Mouse (Mus musculus): ENCODE data around the gene Rad17. TPM values are rescaled to one million over a fixed set of nuclear protein-coding genes. Genes with fewer than 3 reads are reported as not detected.

Gene Rad17
- polyA plus RNA-seq, 1 experiment from 2014 or later: 12.9 TPM

DNA sequence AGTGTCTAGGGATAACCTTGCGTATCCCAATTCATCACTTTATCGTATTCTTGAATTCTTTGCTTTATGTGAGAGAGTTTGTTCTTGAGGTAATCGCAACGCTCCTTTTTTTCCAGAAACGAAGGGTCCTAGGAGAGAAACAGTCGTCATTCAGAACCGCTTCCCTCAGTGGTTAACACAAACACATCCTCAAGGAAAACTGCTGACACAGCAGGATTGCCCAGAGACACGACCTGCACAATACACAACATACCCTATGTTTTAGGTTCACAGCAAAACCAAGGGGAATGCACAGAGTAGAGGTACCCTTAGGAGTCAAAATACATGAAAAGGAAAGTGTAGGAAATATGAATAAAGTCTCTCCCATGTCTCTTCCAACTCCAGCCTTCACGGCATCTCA lies 53.6 kb downstream of the Rad17 start:
- ATAC-seq (no peak), DNase-seq (ENCODE audit: low spot score) (no peak)
- Histone ChIP-seq H3K27ac (ENCODE audit: low read length) (no peak overlapping the region), H3K4me3 (ENCODE audit: low read depth, low read length) (no peak overlapping the region), H3K9ac (replicated peaks; ENCODE audit: low read depth) (no peak overlapping the region), H3K9me3 (ENCODE audit: low read length) (no peaks in the 10 kb centered on the region), H3K4me2 (replicated peaks; ENCODE audit: low read depth, low read length) (no peak overlapping the region), H3K36me3 (ENCODE audit: insufficient read depth, low read length) (no peaks in the 10 kb centered on the region), H3K4me1 (ENCODE audit: insufficient read depth, low read depth, low read length) (no peaks in the 10 kb centered on the region), H3K27me3 (replicated peaks; ENCODE audit: insufficient read depth, low read length) (no peaks in the 10 kb centered on the region)
- TF ChIP-seq EP300 (IDR thresholded peaks at IDR 0.05): no peak
- TF ChIP-seq CTCF (IDR thresholded peaks at IDR 0.05): no peak
- WGBS: 78% methylated on average over 9 of the region's 9 CpGs

DNA sequence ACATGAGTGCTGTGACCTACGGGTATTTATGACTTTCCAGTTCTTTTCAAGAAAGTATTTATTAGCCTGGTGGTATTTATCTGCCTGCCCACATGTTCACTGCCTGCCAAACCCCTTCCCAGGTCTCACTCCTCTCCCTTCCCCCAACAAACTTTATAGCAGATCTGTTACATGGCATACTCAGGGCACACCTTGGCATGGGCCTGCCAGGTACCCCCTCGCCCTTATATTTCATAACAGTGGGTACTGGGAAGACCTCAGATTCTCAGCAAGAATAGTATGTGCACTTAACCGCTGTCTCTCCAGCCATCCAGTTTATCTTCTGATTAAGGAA lies 55.3 kb downstream of the Rad17 start:
- H3K27ac ChIP-seq (ENCODE audit: low read length): no peak overlapping the region
- no peaks in the 10 kb centered on the region for H3K36me3 ChIP-seq (ENCODE audit: insufficient read depth, low read length)
- no peak overlapping the region for H3K4me2 ChIP-seq (replicated peaks; ENCODE audit: low read depth, low read length)
- H3K4me3 ChIP-seq (ENCODE audit: low read depth, low read length): no peak overlapping the region
- TF ChIP-seq EP300 (IDR thresholded peaks at IDR 0.05): no peak
- TF ChIP-seq CTCF (IDR thresholded peaks at IDR 0.05): no peak
- H3K27me3 ChIP-seq (replicated peaks; ENCODE audit: insufficient read depth, low read length): no peaks in the 10 kb centered on the region
- DNase-seq (ENCODE audit: low spot score): no peak
- no peaks in the 10 kb centered on the region for H3K4me1 ChIP-seq (ENCODE audit: insufficient read depth, low read depth, low read length)
- WGBS: 84% methylated on average over 3 of the region's 3 CpGs
- no peaks in the 10 kb centered on the region for H3K9me3 ChIP-seq (ENCODE audit: low read length)
- no peak overlapping the region for H3K9ac ChIP-seq (replicated peaks; ENCODE audit: low read depth)
- no peak for ATAC-seq

DNA sequence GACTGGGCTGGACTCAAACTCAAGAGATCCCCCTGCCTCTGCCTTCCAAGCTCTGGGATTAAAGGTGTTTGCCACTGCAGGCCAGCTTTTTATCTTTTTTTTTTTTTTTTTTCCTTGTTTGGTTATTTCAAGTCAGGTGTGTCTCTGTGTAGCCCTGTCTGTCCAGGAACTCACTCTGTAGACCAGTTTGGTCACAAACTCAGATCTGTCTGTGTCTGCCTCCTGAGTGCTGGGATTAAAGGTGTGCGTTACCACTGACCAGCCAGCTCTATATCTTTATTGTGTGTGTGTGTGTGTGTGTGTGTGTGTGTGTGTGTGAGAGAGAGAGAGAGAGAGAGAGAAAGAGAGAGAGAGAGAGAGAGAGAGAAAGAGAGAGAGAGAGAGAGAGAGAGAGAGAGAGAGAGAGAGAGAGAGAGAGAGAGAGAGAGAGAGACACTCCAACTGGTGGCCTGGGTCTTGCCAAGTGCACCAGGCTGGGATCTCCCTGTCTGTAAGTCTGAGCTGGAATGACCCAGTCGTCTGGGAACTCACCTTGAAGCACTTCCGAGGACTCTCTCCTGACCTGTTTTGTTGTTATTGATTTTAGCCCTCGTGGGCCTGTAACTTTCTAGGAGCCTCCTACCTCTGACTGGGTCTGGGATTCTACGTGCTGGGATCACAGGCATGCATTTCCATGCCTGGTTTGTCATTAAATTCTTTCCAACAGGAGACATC lies 55.9 kb downstream of the Rad17 start:
- Histone ChIP-seq H3K4me2 (replicated peaks; ENCODE audit: low read depth, low read length) (no peak overlapping the region), H3K4me1 (ENCODE audit: insufficient read depth, low read depth, low read length) (no peaks in the 10 kb centered on the region), H3K9me3 (ENCODE audit: low read length) (no peaks in the 10 kb centered on the region), H3K27me3 (replicated peaks; ENCODE audit: insufficient read depth, low read length) (no peaks in the 10 kb centered on the region), H3K4me3 (ENCODE audit: low read depth, low read length) (no peak overlapping the region), H3K36me3 (ENCODE audit: insufficient read depth, low read length) (no peaks in the 10 kb centered on the region), H3K27ac (ENCODE audit: low read length) (no peak overlapping the region), H3K9ac (replicated peaks; ENCODE audit: low read depth) (no peak overlapping the region)
- no peak for TF ChIP-seq CTCF (IDR thresholded peaks at IDR 0.05)
- TF ChIP-seq EP300 (IDR thresholded peaks at IDR 0.05): no peak
- ATAC-seq (no peak), DNase-seq (ENCODE audit: low spot score) (no peak)
- 68% methylated on average over 5 of the region's 5 CpGs for WGBS

DNA sequence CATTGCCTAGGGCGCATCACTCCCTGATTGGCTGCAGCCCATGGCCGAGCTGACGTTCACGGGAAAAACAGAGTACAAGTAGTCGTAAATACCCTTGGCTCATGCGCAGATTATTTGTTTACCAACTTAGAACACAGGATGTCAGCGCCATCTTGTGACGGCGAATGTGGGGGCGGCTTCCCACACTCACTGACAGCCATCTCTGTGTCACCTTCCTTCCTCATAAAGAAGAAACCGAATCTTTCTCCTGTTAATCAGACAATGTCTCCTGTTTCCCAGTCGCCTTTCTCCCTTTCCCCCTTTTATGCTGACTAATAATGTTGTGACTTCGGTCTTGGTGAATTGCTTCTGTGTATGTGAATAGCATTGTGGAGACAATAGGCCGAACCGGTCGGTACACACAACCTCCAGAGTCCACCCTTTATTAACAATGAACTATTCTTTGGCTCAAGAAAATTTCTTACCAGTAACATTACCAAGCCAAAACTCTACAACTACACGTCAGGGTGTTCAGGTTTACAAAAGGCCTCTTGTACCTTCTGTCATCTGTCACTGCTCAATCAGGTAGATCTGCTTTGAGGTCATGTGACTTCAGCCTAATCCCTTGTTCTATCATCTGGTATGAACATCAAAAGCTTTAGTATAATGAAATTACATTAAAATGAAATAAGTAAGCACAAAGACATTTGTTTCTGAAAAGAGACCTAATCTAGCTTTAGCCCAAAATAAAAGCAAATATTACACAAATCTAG lies 56.6 kb downstream of the Rad17 start:
- ATAC-seq (peak; percentile 73), DNase-seq (ENCODE audit: low spot score) (peak; percentile 74)
- TF ChIP-seq CTCF (IDR thresholded peaks at IDR 0.05) (no peak; the same call in 1 of the 2 replicates), EP300 (IDR thresholded peaks at IDR 0.05) (no peak)
- Histone ChIP-seq H3K27me3 (replicated peaks; ENCODE audit: insufficient read depth, low read length) (no peaks in the 10 kb centered on the region), H3K9ac (replicated peaks; ENCODE audit: low read depth) (no peak overlapping the region), H3K36me3 (ENCODE audit: insufficient read depth, low read length) (no peaks in the 10 kb centered on the region), H3K27ac (ENCODE audit: low read length) (peak overlapping the region; percentile 70), H3K4me2 (replicated peaks; ENCODE audit: low read depth, low read length) (no peak overlapping the region), H3K9me3 (ENCODE audit: low read length) (no peaks in the 10 kb centered on the region), H3K4me1 (ENCODE audit: insufficient read depth, low read depth, low read length) (no peaks in the 10 kb centered on the region), H3K4me3 (ENCODE audit: low read depth, low read length) (no peak overlapping the region)
- 54% methylated on average over 11 of the region's 17 CpGs for WGBS

DNA sequence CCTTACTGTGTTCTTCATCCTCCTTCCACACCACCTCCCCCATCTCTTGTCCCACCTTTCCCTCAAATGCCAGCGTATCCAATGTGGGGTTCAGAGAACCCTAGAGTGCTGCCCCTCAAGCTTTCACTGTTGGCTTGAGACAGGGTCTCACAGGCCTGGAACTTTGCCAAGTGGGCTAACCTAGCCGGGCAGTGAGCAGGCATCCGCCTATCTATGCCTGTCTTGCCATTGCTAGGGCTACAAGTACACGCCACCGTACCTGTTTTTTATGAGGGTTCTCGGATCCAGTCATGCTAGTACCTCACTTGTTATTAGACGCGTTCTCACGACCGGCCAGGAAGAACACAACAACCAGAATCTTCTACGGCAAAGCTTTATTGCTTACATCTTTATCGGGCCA lies 62.2 kb downstream of the Rad17 start:
- Histone ChIP-seq H3K4me2 (replicated peaks; ENCODE audit: low read depth, low read length) (no peak overlapping the region), H3K36me3 (ENCODE audit: insufficient read depth, low read length) (no peaks in the 10 kb centered on the region), H3K27ac (ENCODE audit: low read length) (no peak overlapping the region), H3K4me1 (ENCODE audit: insufficient read depth, low read depth, low read length) (no peaks in the 10 kb centered on the region), H3K27me3 (replicated peaks; ENCODE audit: insufficient read depth, low read length) (no peaks in the 10 kb centered on the region), H3K9me3 (ENCODE audit: low read length) (no peaks in the 10 kb centered on the region), H3K9ac (replicated peaks; ENCODE audit: low read depth) (no peak overlapping the region), H3K4me3 (ENCODE audit: low read depth, low read length) (0 out of 2 replicates have a peak overlapping the region, but pooled peaks have one; percentile 2)
- DNase-seq (ENCODE audit: low spot score) (no peak), ATAC-seq (no peak)
- no peak for TF ChIP-seq CTCF (IDR thresholded peaks at IDR 0.05)
- TF ChIP-seq EP300 (IDR thresholded peaks at IDR 0.05): no peak
- WGBS: 85% methylated on average over 11 of the region's 12 CpGs

DNA sequence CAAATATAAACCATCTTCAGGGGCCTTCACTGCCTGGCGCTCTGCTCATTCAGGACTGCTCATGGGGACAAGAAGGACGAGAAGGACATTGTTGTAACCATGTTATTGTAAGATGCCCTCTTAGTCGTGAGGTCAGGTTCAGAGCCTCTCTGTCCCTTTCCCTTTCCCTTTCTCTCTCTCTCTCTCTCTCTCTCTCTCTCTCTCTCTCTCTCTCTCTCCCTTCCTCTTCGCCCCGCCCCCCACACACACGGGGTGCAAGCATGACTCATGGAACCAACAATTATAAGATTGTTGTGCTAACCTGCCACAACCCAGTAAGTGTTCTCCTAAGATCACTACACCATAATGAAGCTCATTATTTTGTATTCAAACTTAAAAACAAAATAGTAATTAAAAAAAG lies 68.7 kb downstream of the Rad17 start:
- Histone ChIP-seq H3K9me3 (ENCODE audit: low read length) (no peaks in the 10 kb centered on the region), H3K27ac (ENCODE audit: low read length) (peak overlapping the region; percentile 21; the same call in 1 of the 2 replicates), H3K4me2 (replicated peaks; ENCODE audit: low read depth, low read length) (no peak overlapping the region), H3K36me3 (ENCODE audit: insufficient read depth, low read length) (no peaks in the 10 kb centered on the region), H3K9ac (replicated peaks; ENCODE audit: low read depth) (no peak overlapping the region), H3K27me3 (replicated peaks; ENCODE audit: insufficient read depth, low read length) (no peaks in the 10 kb centered on the region), H3K4me3 (ENCODE audit: low read depth, low read length) (no peak overlapping the region), H3K4me1 (ENCODE audit: insufficient read depth, low read depth, low read length) (no peaks in the 10 kb centered on the region)
- DNase-seq (ENCODE audit: low spot score): no peak
- ATAC-seq: no peak
- 37% methylated on average over 6 of the region's 6 CpGs for WGBS
- TF ChIP-seq CTCF (IDR thresholded peaks at IDR 0.05) (no peak), EP300 (IDR thresholded peaks at IDR 0.05) (no peak)

Data from lung, postnatal 0 days (tissue).